Mouse (Mus musculus): ENCODE results near the gene Hist1h2bq.
"Not testable (repeated sequence)": the region's sequence is repeated elsewhere in the genome, so short reads cannot be mapped to it uniquely, and the experiment has no call there.

Gene Hist1h2bq

DNA sequence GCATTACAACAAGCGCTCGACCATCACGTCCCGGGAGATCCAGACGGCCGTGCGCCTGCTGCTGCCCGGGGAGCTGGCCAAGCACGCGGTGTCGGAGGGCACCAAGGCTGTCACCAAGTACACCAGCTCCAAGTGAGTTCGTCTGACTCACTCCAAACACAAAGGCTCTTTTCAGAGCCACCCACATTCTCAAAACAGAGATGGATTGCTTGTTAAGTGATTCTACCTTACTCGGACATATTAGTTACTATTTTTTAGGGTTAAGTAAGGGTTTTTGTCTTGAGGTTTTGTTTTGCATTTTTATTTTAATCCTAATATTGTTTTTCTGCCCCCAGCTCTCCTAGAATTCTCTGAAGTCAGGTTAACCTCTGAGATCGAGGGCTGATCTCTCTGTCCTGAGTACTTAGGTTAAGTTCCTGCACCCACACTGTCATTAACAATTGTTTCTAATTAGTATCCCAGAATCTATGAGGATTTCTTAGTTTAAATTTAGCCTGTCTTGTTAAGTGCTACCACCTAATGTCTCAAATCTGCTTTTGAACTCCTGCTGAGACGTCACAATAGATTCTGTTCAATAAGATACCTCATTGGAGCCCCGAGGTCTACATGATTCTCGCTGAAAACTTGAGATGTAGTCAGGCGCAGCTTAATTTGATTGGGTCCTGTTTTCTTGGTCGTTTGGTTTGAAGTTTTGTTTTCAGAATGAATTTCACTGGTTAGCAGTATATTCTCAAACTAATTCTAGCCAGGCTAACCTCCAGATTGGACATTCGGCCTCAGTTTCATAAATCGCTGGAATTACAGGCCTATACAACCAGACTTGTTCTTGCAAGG, 22.0 kb downstream of the Hist1h2bq start:
- no peak for DNase-seq

- DNase-seq = peak; percentile 88
These were observed 22.9 kb downstream of the Hist1h2bq start, which contains the start of the genes Hist1h2an and Hist1h2bp for GRCm38 (mm10) chr13:21786899-21787629. Gene Hist1h2an, minus strand, starts transcription at chr13:21787218. Gene Hist1h2bp, plus strand, starts transcription at chr13:21787461.

DNA sequence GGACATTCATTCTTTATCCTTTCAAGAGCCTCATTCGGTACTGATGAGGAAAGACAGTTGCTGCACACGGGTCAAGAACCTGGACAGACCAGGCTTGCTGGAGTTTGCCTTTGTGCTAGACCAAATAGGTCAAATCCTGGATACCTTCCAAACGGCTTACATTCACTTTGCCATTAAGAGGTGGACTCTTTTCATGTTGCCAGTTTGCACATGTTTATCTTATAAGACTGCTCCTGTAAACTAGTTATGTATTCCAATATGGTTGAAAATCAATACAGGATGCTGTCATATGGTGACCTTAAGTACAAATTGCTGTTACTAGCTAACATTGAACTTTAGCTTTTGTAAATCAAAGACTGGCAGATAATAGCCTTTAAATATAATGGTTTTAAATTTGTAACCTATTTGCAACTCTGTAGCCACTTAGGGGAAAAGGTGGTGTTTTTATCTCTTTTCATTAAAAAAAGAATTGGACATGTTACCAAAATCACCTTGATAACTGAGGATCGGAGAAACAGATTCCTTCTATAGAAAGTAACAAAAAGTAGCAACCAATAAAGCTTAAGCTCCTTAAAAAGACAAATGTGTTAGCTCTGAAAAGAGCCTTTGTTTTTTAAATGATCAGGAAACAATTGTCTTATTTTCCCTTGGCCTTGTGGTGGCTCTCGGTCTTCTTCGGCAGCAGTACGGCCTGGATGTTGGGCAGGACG, 23.7 kb downstream of the Hist1h2bq start:
- DNase-seq = no peak

- DNase-seq = no peak
These were observed 25.7 kb downstream of the Hist1h2bq start for GRCm38 (mm10) chr13:21784311-21784710.

DNA sequence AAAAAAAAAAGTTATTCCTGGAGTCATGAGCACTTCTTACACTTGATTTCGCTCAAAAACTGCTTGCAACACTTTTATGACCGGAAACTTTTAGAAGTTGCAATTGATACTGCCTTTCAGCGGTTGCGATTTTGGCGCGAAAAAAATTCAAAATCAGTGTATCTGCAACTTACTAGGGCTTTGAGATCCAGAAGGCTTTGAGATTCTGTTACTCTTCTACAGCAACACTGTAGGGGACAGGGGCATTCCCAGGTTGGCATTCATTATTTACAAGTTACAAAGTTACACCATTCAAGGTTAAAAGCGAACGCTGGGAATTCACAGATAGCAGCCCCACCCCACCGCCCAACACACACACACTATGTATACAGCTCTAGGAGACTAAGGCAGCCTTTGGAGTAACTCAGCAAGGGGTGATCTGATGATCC, 26.2 kb downstream of the Hist1h2bq start:
- no peak for DNase-seq

GRCm38 (mm10) chr13:21783255-21783617, 26.8 kb downstream of the Hist1h2bq start, which contains the start of gene Hist1h3i:
Gene Hist1h3i, minus strand, starts transcription at chr13:21783370.
- DNase-seq = peak; percentile 52

DNA sequence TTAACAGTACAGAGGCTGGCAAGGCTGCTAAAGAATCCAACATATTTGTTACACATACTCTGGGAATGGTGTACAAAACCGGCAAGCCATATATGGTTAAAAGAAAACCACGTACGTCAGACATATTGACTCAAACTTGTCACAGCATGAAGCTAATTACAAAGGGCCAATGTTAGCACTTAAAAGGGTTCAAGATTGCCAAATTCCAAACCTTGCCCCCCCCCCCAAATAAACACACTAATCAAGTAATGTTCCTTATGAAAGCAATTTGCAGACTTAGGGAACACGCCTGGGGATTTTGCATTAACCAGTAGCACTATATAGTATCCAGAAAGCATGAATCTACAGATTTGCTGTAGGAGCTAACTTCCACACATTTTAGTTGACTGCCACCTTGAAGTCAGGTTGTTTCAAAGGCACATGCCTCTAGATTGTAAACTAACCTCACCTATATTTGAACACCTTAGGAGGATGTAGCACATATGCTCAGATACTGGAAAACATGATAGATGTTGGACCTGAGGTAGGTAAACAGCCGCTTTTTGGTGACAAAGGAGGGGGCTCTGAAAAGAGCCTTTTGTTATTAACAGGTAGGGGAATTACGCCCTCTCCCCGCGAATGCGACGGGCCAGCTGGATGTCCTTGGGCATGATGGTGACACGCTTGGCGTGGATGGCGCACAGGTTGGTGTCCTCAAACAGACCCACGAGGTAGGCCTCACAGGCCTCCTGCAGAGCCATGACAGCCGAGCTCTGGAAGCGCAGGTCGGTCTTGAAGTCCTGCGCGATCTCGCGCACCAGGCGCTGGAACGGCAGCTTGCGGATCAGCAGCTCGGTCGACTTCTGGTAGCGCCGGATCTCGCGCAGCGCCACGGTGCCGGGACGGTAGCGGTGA, 27.4 kb downstream of the Hist1h2bq start:
- not testable (repeated sequence) for DNase-seq

DNA sequence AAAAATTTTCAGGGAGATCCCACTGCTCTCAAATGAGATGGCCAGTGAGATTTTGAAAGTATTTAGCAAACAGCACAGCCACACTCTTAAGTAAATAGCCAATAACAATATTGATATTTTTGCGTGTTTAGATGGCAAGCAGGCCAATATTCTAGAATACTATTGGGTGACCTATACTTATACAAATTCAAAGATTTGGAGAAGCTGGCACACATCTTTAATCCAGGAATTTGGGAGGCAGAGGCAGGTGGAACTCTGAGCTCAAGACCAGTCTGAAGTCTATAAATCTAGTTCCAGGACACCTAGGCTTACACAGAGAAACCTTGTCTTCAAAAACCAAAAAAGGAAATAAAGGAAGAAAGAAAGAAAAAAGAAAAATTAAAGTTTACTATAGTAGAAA, 28.4 kb downstream of the Hist1h2bq start:
- DNase-seq = no peak

GRCm38 (mm10) chr13:21781021-21781555, 28.9 kb downstream of the Hist1h2bq start:
- DNase-seq = no peak

- no peak for DNase-seq
These were observed 29.9 kb downstream of the Hist1h2bq start, which contains the start of gene Hist1h1b for GRCm38 (mm10) chr13:21779767-21780731. Gene Hist1h1b, minus strand, starts transcription at chr13:21780625.

DNA sequence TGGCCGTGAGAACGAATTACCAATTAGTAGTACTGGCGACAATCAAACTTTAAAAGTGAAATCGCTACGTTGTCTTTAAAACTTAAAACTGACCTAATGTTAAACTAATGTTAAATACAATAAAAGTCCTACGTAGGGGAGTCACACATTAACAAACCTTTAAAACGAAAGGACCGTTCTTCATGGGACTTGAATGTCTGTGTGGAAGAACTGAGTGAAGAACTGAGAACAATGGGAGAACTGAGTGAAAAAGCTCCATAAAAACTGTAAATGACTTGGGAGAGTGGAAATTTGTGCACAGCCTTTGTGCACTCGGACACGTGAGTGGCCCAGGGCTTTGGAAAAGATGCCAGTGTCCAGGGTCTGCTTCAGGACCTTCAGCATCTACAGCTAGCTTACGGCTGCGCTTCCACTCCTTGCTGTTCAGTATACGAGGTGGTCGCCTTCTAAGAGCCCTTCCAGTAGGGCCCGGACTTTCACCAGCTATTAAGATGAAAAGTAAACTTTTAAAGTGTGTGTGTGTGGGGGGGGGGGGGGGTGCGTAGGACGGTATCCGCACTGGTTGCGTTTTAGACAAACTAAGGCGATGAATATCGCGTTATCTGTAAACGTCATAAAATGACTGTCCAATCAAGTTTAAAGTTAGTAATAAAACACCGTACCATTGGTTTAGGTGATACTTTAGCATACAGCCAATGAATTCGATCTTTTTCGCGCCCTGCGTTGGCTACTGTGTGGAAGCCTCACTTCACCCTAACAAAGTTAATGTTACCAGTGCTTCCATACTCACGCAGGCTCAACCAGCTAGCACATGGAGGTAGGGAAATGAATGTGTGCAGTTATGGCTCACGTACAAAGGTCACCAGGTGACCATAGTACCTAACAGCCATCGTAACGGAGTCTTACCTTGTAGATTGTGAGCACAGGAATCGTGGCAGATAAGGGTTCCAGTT, 30.9 kb downstream of the Hist1h2bq start:
- peak; percentile 55 for DNase-seq

All from kidney, adult 9 months (tissue).